Mouse (Mus musculus): Measurements from ENCODE around the gene Cysrt1. TPM values are rescaled to one million over a fixed set of nuclear protein-coding genes. Genes with fewer than 3 reads are reported as not detected.
"Not testable (repeated sequence)": the region's sequence is repeated elsewhere in the genome, so short reads cannot be mapped to it uniquely, and the experiment has no call there.

The Cysrt1 gene
- polyA plus RNA-seq, 1 experiment from 2014 or later: 66.0 TPM

GRCm38 (mm10) chr2:25261870-25262269 is 19.6 kb upstream of the Cysrt1 start:
- Histone ChIP-seq H3K9me3 (replicated peaks; ENCODE audit: control insufficient read depth, low read length) (no peaks in the 10 kb centered on the region), H3K4me3 (replicated peaks; ENCODE audit: low read length) (peak overlapping the region; percentile 72), H3K4me2 (ENCODE audit: low read depth, low read length) (peak overlapping the region; percentile 85), H3K27ac (ENCODE audit: low read length) (peak overlapping the region; percentile 83), H3K9ac (ENCODE audit: low read length) (peak overlapping the region; percentile 76), H3K27me3 (ENCODE audit: control insufficient read depth, insufficient read depth, low read length) (peaks cover 7% of the 10 kb centered on the region; the same call in 1 of the 2 replicates), H3K36me3 (ENCODE audit: control insufficient read depth, insufficient read depth, low read length) (no peaks in the 10 kb centered on the region), H3K4me1 (ENCODE audit: control insufficient read depth, insufficient read depth, low read length) (peaks cover 25% of the 10 kb centered on the region)
- ATAC-seq (ENCODE audit: insufficient read depth, low FRiP score): no peak
- 46% methylated on average over 12 of the region's 12 CpGs for WGBS

GRCm38 (mm10) chr2:25258887-25259286 is 16.6 kb upstream of the Cysrt1 start:
- Histone ChIP-seq H3K4me2 (ENCODE audit: low read depth, low read length) (no peak overlapping the region), H3K36me3 (ENCODE audit: control insufficient read depth, insufficient read depth, low read length) (no peaks in the 10 kb centered on the region), H3K4me3 (replicated peaks; ENCODE audit: low read length) (no peak overlapping the region), H3K27me3 (ENCODE audit: control insufficient read depth, insufficient read depth, low read length) (peaks cover 2% of the 10 kb centered on the region; the same call in 1 of the 2 replicates), H3K9me3 (replicated peaks; ENCODE audit: control insufficient read depth, low read length) (no peaks in the 10 kb centered on the region), H3K4me1 (ENCODE audit: control insufficient read depth, insufficient read depth, low read length) (peaks cover 21% of the 10 kb centered on the region), H3K9ac (ENCODE audit: low read length) (no peak overlapping the region), H3K27ac (ENCODE audit: low read length) (no peak overlapping the region)
- no peak for ATAC-seq (ENCODE audit: insufficient read depth, low FRiP score)
- WGBS: 58% methylated on average over 2 of the region's 2 CpGs

GRCm38 (mm10) chr2:25257250-25257649 is 15.0 kb upstream of the Cysrt1 start:
- H3K36me3 ChIP-seq (ENCODE audit: control insufficient read depth, insufficient read depth, low read length); H3K27ac ChIP-seq (ENCODE audit: low read length); ATAC-seq (ENCODE audit: insufficient read depth, low FRiP score); H3K27me3 ChIP-seq (ENCODE audit: control insufficient read depth, insufficient read depth, low read length); H3K9me3 ChIP-seq (replicated peaks; ENCODE audit: control insufficient read depth, low read length); H3K4me3 ChIP-seq (replicated peaks; ENCODE audit: low read length); H3K9ac ChIP-seq (ENCODE audit: low read length); H3K4me2 ChIP-seq (ENCODE audit: low read depth, low read length): not testable (repeated sequence)
- 89% methylated on average over 5 of the region's 5 CpGs for WGBS
- H3K4me1 ChIP-seq (ENCODE audit: control insufficient read depth, insufficient read depth, low read length): peaks cover 14% of the 10 kb centered on the region

GRCm38 (mm10) chr2:25256443-25257109 is 14.3 kb upstream of the Cysrt1 start:
- Histone ChIP-seq H3K4me3 (replicated peaks; ENCODE audit: low read length) (peak overlapping the region; percentile 85), H3K4me1 (ENCODE audit: control insufficient read depth, insufficient read depth, low read length) (peaks cover 14% of the 10 kb centered on the region), H3K9ac (ENCODE audit: low read length) (peak overlapping the region; percentile 84; the same call in 1 of the 2 replicates), H3K4me2 (ENCODE audit: low read depth, low read length) (peak overlapping the region; percentile 81)
- H3K27me3 ChIP-seq (ENCODE audit: control insufficient read depth, insufficient read depth, low read length); H3K27ac ChIP-seq (ENCODE audit: low read length); H3K9me3 ChIP-seq (replicated peaks; ENCODE audit: control insufficient read depth, low read length); H3K36me3 ChIP-seq (ENCODE audit: control insufficient read depth, insufficient read depth, low read length); ATAC-seq (ENCODE audit: insufficient read depth, low FRiP score): not testable (repeated sequence)
- WGBS: 56% methylated on average over 12 of the region's 12 CpGs

- ATAC-seq (ENCODE audit: insufficient read depth, low FRiP score): peak; percentile 81
- Histone ChIP-seq H3K27me3 (ENCODE audit: control insufficient read depth, insufficient read depth, low read length) (no peaks in the 10 kb centered on the region), H3K4me1 (ENCODE audit: control insufficient read depth, insufficient read depth, low read length) (peaks cover 14% of the 10 kb centered on the region), H3K4me3 (replicated peaks; ENCODE audit: low read length) (peak within 1 kb of the TSS; percentile 85), H3K9me3 (replicated peaks; ENCODE audit: control insufficient read depth, low read length) (no peaks in the 10 kb centered on the region), H3K27ac (ENCODE audit: low read length) (peak within 1 kb of the TSS; percentile 48), H3K9ac (ENCODE audit: low read length) (peak within 1 kb of the TSS; percentile 84), H3K36me3 (ENCODE audit: control insufficient read depth, insufficient read depth, low read length) (no peaks in the 10 kb centered on the region), H3K4me2 (ENCODE audit: low read depth, low read length) (peak within 1 kb of the TSS; percentile 91)
- under 1% methylated on average over 39 of the region's 39 CpGs for WGBS
These were observed 13.1 kb upstream of the Cysrt1 start, which contains the start of gene Tmem203 for GRCm38 (mm10) chr2:25255284-25255779. TSS of gene Tmem203 (plus strand) at chr2:25255439.

GRCm38 (mm10) chr2:25252331-25252730 is 10.1 kb upstream of the Cysrt1 start:
- H3K27ac ChIP-seq (ENCODE audit: low read length): no peak overlapping the region
- peaks cover 11% of the 10 kb centered on the region for H3K36me3 ChIP-seq (ENCODE audit: control insufficient read depth, insufficient read depth, low read length)
- no peak for ATAC-seq (ENCODE audit: insufficient read depth, low FRiP score)
- 87% methylated on average over 1 of the region's 1 CpGs for WGBS
- no peaks in the 10 kb centered on the region for H3K9me3 ChIP-seq (replicated peaks; ENCODE audit: control insufficient read depth, low read length)
- H3K4me1 ChIP-seq (ENCODE audit: control insufficient read depth, insufficient read depth, low read length): peaks cover 14% of the 10 kb centered on the region
- H3K27me3 ChIP-seq (ENCODE audit: control insufficient read depth, insufficient read depth, low read length): no peaks in the 10 kb centered on the region
- H3K4me2 ChIP-seq (ENCODE audit: low read depth, low read length): no peak overlapping the region
- H3K9ac ChIP-seq (ENCODE audit: low read length): no peak overlapping the region
- no peak overlapping the region for H3K4me3 ChIP-seq (replicated peaks; ENCODE audit: low read length)

GRCm38 (mm10) chr2:25246183-25247072 is 4.2 kb upstream of the Cysrt1 start, which contains the start of gene AL732309.1:
TSS of gene AL732309.1 (minus strand) at chr2:25246863.
- peak; percentile 68; the same call in 1 of the 2 replicates for ATAC-seq (ENCODE audit: insufficient read depth, low FRiP score)
- Histone ChIP-seq H3K4me2 (ENCODE audit: low read depth, low read length) (peak within 1 kb of the TSS; percentile 23), H3K9me3 (replicated peaks; ENCODE audit: control insufficient read depth, low read length) (no peaks in the 10 kb centered on the region), H3K4me1 (ENCODE audit: control insufficient read depth, insufficient read depth, low read length) (peaks cover 16% of the 10 kb centered on the region), H3K27me3 (ENCODE audit: control insufficient read depth, insufficient read depth, low read length) (peaks cover 14% of the 10 kb centered on the region), H3K36me3 (ENCODE audit: control insufficient read depth, insufficient read depth, low read length) (peaks cover 16% of the 10 kb centered on the region), H3K4me3 (replicated peaks; ENCODE audit: low read length) (peak within 1 kb of the TSS; percentile 12; the same call in 1 of the 2 replicates), H3K27ac (ENCODE audit: low read length) (peak within 1 kb of the TSS; percentile 82), H3K9ac (ENCODE audit: low read length) (peak within 1 kb of the TSS; percentile 28; the same call in 1 of the 2 replicates)
- 78% methylated on average over 10 of the region's 10 CpGs for WGBS

GRCm38 (mm10) chr2:25244144-25244543 is 1.9 kb upstream of the Cysrt1 start:
- H3K27ac ChIP-seq (ENCODE audit: low read length): no peak overlapping the region
- H3K27me3 ChIP-seq (ENCODE audit: control insufficient read depth, insufficient read depth, low read length): peaks cover 15% of the 10 kb centered on the region
- no peak for ATAC-seq (ENCODE audit: insufficient read depth, low FRiP score)
- H3K4me3 ChIP-seq (replicated peaks; ENCODE audit: low read length): no peak overlapping the region
- H3K36me3 ChIP-seq (ENCODE audit: control insufficient read depth, insufficient read depth, low read length): peaks cover 11% of the 10 kb centered on the region; the same call in 1 of the 2 replicates
- peaks cover 30% of the 10 kb centered on the region for H3K4me1 ChIP-seq (ENCODE audit: control insufficient read depth, insufficient read depth, low read length)
- no peaks in the 10 kb centered on the region for H3K9me3 ChIP-seq (replicated peaks; ENCODE audit: control insufficient read depth, low read length)
- H3K9ac ChIP-seq (ENCODE audit: low read length): no peak overlapping the region
- no peak overlapping the region for H3K4me2 ChIP-seq (ENCODE audit: low read depth, low read length)
- 84% methylated on average over 4 of the region's 4 CpGs for WGBS

Data from stomach, embryonic 16.5 days (tissue).